Mouse (Mus musculus) cerebellum, adult 2 months (tissue): ENCODE data around the gene 1700029I15Rik.

Source experiments
- CTCF ChIP-seq: fragments of 200-500 bp; IDR thresholded peaks from 2 replicates; pipeline ENCODE4 v1.5.1; 2011; ENCODE audit warnings: low read depth, mild to moderate bottlenecking, control low read depth, low read length, moderate library complexity, borderline replicate concordance; ENCODE audit not compliant: insufficient read depth
- POLR2A ChIP-seq: fragments of 200-500 bp; IDR thresholded peaks from 2 replicates; pipeline ENCODE4 v1.6.1; 2011; ENCODE audit warnings: low read length, control low read depth, borderline replicate concordance; ENCODE audit not compliant: insufficient read depth

DNA sequence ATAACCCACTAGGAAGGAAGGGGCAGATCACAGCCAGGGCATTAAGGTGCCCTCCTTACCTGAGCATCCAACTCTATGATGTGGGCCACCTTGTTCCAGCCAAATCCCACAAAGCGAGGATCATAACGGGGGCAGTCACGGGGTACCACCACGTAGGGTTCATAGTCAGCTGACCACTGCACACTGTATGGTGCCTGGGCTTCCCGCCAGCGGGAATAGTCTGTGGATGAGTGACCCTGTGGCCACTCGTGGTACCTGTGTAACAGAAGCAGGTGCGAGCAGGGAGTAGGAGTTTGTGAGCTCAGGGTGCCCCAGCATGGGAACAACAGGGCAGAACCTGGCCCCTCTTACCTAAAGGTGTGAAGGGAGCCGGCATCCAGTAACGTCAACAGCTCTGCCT is 16.8 kb upstream of the 1700029I15Rik start:
- TF ChIP-seq CTCF (no peak), POLR2A (no peak)
